Mouse (Mus musculus): Measurements from ENCODE around the gene Tmem204.

DNA sequence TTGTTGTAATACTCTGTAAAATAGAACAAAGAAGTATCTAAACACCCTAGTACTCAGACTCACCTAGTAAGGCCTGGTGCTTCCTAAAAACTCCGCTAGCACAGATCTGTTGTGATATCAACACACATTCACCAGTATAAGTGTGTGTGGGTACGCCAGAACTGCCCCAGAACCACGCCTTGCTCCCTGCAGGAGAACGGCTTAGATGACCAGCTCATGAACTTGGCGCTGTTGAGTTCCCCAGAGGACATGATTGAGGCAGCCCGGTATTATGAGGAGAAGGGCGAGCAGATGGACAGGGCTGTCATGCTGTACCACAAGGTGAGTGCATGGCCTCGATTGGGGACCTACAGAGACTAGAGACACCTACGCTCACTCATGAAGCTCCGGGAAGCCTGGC is 7.1 kb upstream of the Tmem204 start:
- TF ChIP-seq POLR2A (IDR thresholded peaks at IDR 0.05; ENCODE audit: insufficient read depth, low read length) (no peak), CTCF (IDR thresholded peaks at IDR 0.05; ENCODE audit: low read depth, low read length) (no peak), EP300 (IDR thresholded peaks at IDR 0.05; ENCODE audit: insufficient read depth, low read depth, low read length) (no peak)

Data from ES-Bruce4 (cell line).